Mouse (Mus musculus) CH12F3 (cell line): Measurements from ENCODE around the gene Luc7l3.
"Not testable (repeated sequence)": the region's sequence is repeated elsewhere in the genome, so short reads cannot be mapped to it uniquely, and the experiment has no call there.

Source experiments
- in situ Hi-C: fragments of 300-500 bp; cut with MboI; formaldehyde crosslinking; loops from 2 replicates; pipeline ENCODE4 v1.14.3; 2020; ENCODE audit warnings: low sequenced_read_pairs

Gene Luc7l3

DNA sequence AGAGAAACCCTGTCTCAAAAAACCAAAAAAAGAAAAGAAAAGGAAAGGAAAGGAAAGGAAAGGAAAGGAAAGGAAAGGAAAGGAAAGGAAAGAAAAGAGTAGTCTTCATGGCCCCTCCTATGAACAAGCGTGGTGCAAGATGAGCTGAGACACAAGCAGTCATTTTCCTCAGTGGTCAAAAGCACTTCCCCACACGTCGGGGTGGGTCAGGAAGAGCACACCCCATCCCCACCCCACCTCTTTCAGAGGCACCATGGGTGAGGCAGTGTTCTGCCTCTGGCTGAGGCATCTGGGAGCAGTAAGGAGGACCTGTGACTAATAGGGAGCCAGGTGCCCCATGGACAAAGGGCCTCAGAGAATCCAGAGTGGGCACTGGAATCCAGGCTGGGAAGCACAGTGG is 55.6 kb downstream of the Luc7l3 start:
- in situ Hi-C loops: not testable (repeated sequence)

GRCm38 (mm10) chr11:94265134-94265785 is 56.5 kb downstream of the Luc7l3 start:
- in situ Hi-C loops: no loop called here

GRCm38 (mm10) chr11:94261585-94262370 is 60.0 kb downstream of the Luc7l3 start:
- in situ Hi-C loops: no loop called here

- in situ Hi-C loops: no loop called here
Observed at GRCm38 (mm10) chr11:94259814-94260213, 62.0 kb downstream of the Luc7l3 start.

DNA sequence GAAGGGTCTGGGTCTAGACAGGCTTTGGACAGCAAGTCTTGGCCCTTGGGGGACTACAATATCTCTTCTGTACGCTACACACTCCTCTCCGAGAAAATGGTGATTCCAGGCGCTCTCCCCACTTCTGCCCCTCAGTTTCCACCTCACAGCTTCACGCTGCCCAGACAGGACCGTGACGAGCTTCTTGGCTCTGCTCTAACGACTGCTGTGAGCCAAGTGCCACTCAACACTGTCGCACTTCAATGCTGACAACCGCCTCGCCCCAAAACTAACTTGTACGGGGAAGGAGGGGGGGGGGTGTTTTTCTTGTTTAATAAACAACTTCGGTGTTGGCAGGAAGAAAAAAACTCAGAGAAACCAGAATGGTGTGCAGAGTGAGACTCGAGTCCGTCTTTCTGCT is 63.8 kb downstream of the Luc7l3 start:
- in situ Hi-C loops: no loop called here

GRCm38 (mm10) chr11:94255733-94256132 is 66.1 kb downstream of the Luc7l3 start:
- in situ Hi-C loops: no loop called here

DNA sequence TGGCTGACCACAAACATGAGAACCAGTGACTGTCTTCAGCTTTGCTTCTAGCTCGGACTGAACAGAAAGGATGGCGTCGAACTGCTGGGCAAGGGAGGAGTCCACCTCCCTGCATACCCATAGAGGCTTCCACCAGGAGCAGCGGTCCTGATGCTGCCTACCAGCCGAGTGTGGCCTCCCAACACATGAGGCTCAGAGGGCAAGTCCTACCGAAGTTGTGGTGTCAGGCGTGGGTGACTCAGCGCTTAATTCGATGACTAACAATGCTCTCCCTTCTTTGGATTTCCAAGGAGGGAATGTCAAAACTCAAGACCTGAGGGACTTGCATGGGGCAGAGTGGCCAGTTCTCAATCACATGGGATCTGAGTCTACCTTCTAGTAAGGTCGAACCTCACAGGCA is 68.1 kb downstream of the Luc7l3 start:
- in situ Hi-C loops: no loop called here

DNA sequence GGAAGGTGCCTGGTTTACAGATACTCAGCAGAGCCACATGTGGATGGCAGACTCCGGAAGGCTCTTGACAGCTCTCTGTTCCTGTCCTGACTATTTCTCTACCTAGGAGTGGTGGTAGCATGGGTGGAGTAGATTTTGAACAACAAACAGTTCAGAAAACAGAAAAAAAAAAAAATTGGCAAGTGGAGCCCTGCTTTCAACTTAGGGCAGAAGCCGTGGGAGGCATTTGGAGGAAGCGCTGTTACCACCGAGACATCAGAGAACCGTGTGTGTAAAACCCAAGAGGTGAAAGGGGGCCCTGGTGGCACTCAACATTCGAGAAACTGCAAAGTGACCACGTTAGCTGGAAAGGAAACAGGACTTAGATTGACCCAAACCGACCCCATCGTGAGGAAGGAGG is 68.6 kb downstream of the Luc7l3 start:
- in situ Hi-C loops: no loop called here

- in situ Hi-C loops: no loop called here
Observed at GRCm38 (mm10) chr11:94246789-94247061, 75.1 kb downstream of the Luc7l3 start.

GRCm38 (mm10) chr11:94245955-94246788 is 75.6 kb downstream of the Luc7l3 start, which contains the start of gene Wfikkn2:
Wfikkn2 (minus strand) TSS chr11:94246005.
- in situ Hi-C loops: no loop called here

DNA sequence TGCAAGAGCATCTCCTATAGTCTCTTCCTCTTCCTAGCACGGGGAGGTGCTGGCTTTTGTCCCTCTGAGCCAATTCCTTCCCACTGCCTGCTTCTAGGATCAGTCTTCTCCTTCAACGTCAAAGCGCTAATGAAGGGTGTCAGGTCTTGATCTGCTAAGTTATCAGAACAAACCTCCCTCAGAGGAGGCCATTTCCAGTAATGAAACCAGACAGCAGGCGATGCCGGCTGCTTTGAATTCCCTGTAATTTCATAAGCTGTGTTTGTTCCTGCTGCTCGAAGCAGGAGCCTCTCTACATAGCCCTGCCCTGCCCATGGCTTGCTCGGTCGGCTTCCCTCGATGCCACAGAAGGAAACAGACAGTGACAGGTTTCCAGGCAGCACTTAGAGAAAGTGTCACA is 77.4 kb downstream of the Luc7l3 start:
- in situ Hi-C loops: no loop called here

DNA sequence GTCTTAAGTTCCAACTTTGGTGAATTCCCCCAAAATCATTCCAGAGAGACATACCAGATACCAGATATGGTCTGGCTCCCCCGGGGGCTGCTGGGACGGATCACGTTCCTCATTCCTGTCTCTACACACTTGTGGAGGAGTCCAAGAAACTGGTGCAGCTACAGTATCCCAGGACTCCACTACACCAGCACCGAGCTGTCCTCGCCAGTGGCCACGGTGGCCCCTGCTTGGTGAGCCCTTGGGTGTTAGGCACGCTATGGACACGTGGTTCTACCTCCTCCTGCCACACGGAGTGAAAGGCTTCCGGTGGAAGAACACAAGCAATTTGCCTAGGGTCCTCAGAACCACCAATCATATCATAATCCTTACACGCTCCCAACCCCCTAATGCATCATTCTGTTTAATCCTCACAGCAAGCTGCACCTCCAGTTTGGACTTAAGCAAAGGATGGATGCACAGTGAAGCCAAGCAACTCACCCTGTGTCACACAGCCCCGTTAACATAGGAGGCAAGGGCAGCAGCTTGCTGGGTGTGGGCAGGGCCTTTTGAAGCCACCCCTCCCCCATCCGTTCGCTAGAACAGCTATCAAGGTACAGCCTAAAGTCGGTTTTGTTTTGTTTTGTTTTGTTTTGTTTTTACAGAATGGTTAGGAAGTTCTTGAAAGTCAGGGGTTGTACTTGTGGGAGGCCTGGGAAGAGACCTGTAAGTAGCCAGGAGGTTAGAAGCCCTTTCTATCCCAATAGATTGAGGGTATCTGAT is 78.2 kb downstream of the Luc7l3 start:
- in situ Hi-C loops: no loop called here

GRCm38 (mm10) chr11:94242760-94243421 is 78.9 kb downstream of the Luc7l3 start:
- in situ Hi-C loops: no loop called here

- in situ Hi-C loops: loop anchor here (5.0 kb wide), 1 partner anchor 48 kb away; no protein-coding TSS in a partner anchor
Observed at GRCm38 (mm10) chr11:94239706-94240105, 82.1 kb downstream of the Luc7l3 start.

GRCm38 (mm10) chr11:94238786-94239185 is 83.0 kb downstream of the Luc7l3 start:
- in situ Hi-C loops: loop anchor here (5.0 kb wide), 1 partner anchor 49 kb away; no protein-coding TSS in a partner anchor
